Mouse (Mus musculus): ENCODE results near the gene Gm3642.
"Not testable (repeated sequence)": the region's sequence is repeated elsewhere in the genome, so short reads cannot be mapped to it uniquely, and the experiment has no call there.

Gene Gm3642

DNA sequence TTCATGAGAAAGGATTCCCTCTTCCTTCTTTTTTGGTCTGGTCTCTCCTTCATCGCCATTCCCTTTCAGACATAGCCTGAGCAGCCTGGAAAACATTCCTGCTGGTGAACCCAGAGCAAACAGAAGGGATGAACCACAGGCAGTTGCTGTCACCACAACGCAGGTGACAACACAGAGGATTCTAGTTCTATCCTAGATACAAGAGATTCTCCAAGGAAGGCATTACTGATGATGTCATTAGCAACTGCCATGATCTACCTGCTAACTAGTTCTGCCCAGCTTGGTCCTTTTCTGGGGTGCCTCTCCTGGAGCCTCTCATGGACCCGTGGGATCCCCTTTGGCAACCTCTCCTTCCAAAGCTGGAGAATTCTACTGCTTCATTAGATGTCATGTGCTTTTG lies at the start of gene Gm3642:
Gene Gm3642, minus strand, starts transcription at position 101 of the 400 bp plus-strand sequence.
- not testable (repeated sequence) for DNase-seq (ENCODE audit: low spot score in 2 of 2)

DNA sequence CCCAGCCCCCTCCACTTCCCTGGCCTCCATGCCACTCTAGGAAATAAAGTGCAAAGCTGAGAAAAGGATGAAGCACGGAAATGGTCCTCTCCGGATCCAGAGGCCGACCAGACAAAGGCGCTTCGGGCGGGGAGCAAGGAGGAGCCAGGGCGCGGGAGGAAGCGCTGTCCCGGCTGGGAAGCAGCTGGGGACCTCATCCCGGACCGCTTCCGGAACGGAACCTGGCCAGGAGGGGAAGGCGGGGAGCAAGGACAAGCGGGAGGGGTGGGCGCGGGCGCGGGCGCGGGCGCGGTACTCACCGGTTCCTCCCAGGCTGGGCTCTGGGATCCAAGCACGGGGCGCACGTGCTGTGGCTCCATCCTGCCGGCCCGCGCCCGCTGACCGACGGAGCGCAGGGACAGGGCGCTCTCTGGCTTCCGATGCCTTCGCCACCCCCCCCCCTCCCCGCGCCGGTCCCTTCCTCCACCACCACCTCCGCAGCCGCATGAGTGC lies 49.5 kb upstream of the Gm3642 start, which contains the start of gene Gm3667:
Gene Gm3667, minus strand, starts transcription at position 442 of the 492 bp plus-strand sequence.
- DNase-seq (ENCODE audit: low spot score in 2 of 2), result not testable (repeated sequence)

DNA sequence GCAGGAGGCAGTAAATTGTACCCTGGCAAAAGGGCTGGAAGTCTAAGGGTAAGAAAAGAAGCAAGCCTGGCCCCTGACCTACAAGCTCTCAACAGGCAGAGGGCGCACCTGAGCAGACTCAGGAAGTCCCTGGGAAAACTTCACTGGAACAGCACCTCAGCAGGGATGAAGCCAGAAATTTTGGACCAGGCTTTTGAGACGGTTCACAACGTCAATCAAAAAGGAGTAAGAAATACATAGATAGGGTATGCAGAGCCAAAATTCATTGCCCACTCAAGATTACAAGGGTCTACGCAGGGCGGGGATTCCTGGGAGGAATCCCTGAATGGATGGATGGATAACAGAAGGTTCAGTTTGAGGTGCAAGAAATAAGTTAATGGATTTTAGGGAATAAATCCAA lies 48.7 kb upstream of the Gm3642 start:
- not testable (repeated sequence) for DNase-seq (ENCODE audit: low spot score in 2 of 2)

DNA sequence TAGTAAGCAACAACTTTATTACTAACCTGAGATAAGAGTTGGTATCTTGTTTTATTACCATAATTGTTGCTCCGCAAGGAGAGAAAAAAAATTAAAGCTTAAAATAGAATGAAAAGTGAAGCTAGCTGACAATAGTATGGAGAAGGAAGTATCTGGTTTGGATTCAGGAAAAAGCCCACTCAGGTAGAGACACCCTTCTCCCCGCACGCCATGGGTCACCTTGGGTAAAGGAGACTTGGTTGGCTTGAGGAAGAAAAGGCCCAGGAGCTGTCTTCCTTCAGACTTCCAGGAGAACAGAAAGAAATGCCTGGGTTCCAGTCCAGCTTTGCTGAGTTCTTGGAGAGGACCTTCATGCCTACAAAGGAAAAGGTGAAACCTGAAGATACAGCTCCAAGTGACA lies 16.8 kb downstream of the Gm3642 start:
- DNase-seq (ENCODE audit: low spot score in 2 of 2), result not testable (repeated sequence)
